Mouse (Mus musculus): ENCODE data around the gene Cytl1.

Cytl1 gene

GRCm38 (mm10) chr5:37769031-37769430, 33.7 kb downstream of the Cytl1 start:
- peak in 1 of 2 experiments; percentile 37 for DNase-seq (ENCODE audit: low spot score in 2 of 2)

DNA sequence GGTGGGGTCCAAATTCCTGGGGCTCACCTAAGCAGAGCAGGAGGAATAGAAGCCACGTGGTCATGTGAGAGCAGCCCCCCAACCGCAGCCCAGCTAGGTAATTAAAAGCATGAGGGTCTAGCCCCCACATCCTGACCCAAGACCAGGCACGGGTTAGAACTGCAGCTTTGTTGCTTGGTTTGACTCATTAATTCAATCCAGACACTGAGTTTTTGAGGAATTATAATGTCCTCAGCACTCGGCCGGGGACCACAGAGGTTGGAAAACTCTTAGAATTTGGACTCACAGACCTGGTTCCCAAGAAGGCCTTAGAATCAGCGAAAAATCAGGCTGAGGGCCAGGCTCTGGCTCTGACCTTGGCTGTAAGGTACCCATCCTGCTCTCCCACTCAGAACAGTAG, 35.6 kb downstream of the Cytl1 start:
- DNase-seq (ENCODE audit: low spot score in 2 of 2): no peak

DNA sequence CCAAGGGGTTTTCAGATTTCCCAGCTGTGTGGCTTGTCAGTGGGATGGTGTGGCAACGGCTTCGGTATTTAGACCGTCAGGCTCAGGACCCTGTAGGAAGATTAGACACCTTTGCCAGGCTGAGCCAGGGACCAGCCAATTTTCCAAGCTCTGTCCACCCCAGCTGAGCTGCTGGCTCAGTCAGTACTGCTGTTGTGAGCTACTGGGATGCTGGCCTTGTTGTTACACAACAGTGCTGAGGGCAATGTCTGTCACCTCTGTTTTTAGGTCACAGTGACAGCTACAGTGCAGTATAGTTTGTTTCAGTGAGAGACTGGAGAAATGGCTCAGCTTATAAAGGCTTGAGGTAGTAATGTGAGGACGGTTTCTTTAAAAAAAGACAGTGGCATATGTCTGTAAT, 38.7 kb downstream of the Cytl1 start:
- DNase-seq (ENCODE audit: low spot score in 2 of 2): no peak

DNA sequence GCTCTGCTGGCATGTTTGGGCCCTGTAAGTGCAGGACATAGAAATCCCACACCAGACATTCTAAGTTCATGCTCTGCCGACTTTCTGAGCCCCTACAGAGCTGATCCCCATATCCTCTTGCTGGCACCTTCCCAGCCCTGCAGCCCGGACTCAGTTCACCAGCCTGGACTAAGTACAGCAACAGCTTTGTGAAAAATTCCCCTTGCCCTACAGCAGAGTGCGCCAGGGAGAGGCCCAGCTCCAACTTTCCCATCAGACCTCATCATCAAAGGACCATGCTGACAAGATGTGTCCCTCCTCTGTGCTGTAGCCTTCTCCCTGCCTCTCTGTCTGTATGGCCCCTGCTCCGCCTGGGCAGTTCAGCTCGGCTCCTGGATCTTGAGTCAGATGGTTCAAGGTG, 40.4 kb downstream of the Cytl1 start:
- no peak for DNase-seq (ENCODE audit: low spot score in 2 of 2)

GRCm38 (mm10) chr5:37783306-37783705, 48.0 kb downstream of the Cytl1 start:
- DNase-seq (ENCODE audit: low spot score in 2 of 2): no peak

- DNase-seq (ENCODE audit: low spot score in 2 of 2): no peak
Measured at GRCm38 (mm10) chr5:37784847-37785391, 49.6 kb downstream of the Cytl1 start.

Data from urinary bladder, postnatal 4 days (tissue).